Mouse (Mus musculus) spleen, embryonic (tissue): ENCODE results near the gene Rps11.
"Not testable (repeated sequence)": the region's sequence is repeated elsewhere in the genome, so short reads cannot be mapped to it uniquely, and the experiment has no call there.

Source experiments
- CTCF ChIA-PET: fragments of 350-600 bp; sonication (Branson Sonifier 250); formaldehyde crosslinking; loops from one replicate; lab custom pipeline; 2022; lab: Charles Lee

Rps11 gene

GRCm38 (mm10) chr7:45154993-45155514, 30.8 kb upstream of the Rps11 start:
- CTCF ChIA-PET: no interaction called here

DNA sequence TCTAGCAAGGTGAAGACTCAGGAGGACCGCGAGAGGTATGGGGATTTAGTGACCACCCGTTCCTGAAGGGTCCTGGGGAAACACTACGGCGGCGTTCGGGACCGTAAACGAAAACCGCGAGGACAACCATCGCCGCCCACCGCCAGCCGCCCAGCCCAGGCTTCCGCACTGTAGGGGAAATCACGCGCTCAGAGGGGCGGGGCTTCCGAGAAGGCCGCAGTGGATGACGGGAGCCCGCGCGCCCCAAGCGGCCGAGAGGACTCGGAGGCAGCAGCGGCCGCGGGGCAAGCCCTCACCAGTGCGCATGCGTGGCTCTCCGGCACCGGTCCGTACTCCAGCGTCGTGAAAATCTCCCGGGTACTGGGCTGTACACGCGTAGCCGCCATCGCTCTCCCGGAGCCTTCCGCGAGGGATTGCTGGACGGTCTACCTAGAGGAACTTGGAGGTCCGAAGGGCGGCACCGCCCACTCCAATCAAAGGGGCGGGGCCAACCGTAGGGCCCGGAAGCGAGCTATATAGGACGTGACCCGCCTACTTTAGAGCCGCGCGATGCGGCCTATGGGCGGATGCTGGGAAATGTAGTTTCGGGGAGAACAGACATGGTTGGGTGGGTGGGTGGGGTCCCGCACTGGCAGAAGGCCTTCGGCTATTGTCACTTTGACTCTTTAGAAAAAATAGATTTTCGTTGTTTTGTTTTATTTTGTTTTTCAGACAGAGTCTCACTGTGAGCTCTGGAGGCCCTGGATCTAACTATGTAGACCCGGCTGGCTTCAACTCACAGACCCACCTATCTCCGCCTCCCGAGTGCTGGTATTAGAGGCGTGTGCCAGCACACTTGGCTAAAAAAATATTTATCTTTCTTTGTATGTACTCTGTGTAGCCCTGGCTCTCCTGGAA, 30.1 kb upstream of the Rps11 start, which contains the start of the genes Pih1d1 and Aldh16a1:
TSS of gene Pih1d1 (plus strand) at position 208 of the 897 bp plus-strand sequence.
TSS of gene Aldh16a1 (minus strand) at position 489 of the 897 bp plus-strand sequence.
- CTCF ChIA-PET: interaction anchor here (0.5 kb wide), 1 partner anchor 14 kb away, joined by 4 read pairs; no protein-coding TSS in a partner anchor

- CTCF ChIA-PET: interaction anchor here (0.5 kb wide), 1 partner anchor 13 kb away, joined by 4 read pairs; no protein-coding TSS in a partner anchor
These were observed 29.3 kb upstream of the Rps11 start for GRCm38 (mm10) chr7:45153586-45153985.

DNA sequence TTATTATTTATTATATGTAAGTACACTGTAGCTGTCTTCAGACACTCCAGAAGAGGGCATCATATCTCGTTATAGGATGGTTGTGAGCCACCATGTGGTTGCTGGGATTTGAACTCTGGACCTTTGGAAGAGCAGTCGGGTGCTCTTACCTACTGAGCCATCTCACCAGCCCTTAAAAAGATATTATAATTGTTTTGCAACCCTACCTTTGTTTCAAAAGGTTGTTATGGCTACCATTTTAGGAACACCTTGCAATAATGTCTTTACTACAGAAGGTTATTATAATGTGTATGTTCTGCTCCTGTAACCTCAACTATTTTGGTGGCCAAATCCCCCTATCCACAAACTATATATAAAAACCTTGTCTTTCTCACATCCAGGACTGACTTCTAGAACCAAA, 28.8 kb upstream of the Rps11 start:
- CTCF ChIA-PET: not testable (repeated sequence)

DNA sequence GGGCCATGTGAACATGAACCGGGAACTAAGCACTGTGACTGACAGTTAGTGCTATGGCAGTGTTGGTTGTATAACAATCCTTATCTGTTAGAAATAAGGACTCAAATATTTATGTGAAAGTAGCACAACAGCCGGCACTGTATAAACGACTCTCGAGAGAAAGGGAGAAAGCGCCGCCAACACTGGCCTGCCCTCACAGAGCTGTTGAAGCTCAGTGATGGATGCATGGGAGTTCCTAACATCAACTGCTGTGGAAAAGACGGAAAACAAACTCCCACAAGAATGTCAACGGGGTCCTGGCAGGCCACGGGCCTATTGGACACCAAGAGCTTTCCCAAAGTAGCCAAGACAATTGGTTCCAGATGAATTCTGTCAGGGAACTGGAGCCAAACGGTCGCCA, 27.1 kb upstream of the Rps11 start:
- CTCF ChIA-PET: no interaction called here

GRCm38 (mm10) chr7:45150321-45150720, 26.1 kb upstream of the Rps11 start:
- CTCF ChIA-PET: interaction anchor here (0.6 kb wide), 2 partner anchors 12 to 21 kb away, joined by 4 read pairs; no protein-coding TSS in a partner anchor

- CTCF ChIA-PET: no interaction called here
These were observed 25.3 kb upstream of the Rps11 start for GRCm38 (mm10) chr7:45149545-45149944.

DNA sequence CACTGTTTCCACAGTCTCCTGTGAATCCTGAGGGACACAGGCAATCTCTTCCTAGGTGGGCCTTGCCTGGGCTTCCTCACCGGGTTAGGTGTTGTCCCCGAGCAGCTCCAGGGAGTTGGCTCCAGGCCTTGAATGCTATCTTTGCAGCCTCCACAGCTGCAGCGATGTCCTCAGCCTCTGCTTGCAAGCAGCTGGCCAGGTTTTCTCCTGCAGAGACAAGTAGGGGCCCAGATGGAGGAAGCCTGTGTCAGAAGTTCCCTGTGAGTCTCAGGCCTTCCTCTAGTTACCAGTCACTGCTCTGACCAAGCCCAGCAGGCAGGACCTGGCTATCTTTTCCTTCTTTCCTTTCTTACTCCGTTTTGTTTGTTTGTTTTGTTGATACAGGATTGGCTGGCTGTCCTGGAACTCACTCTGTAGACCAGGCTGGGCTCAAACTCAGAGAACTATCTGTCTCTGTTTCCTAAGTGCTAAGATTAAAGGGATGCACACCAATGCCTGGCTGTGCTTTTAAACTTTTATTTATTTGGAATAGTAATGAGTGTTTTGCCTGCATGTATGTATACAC, 24.4 kb upstream of the Rps11 start:
- CTCF ChIA-PET: no interaction called here

GRCm38 (mm10) chr7:45147899-45148298, 23.7 kb upstream of the Rps11 start:
- CTCF ChIA-PET: no interaction called here

- CTCF ChIA-PET: no interaction called here
These were observed 23.0 kb upstream of the Rps11 start for GRCm38 (mm10) chr7:45147267-45147666.

DNA sequence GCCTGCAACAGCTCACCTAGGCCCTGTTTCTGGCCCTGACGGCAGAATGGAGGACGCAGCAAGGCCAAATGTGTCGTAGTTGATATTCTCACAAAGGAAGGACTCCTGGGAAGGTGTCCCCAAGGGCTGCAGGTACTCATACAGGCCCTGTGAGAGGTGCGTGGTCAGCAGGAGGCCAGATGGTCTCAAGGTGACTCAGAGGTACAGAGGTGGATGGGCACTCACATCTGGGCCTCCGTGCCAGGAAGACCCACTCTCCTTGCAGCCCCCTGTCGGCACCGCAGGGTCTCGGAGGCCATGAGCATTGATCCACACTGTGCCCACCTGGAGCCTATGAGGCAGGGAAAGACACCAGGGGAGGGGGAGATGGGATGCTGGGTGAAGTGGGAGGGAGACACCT, 21.2 kb upstream of the Rps11 start:
- CTCF ChIA-PET: no interaction called here

DNA sequence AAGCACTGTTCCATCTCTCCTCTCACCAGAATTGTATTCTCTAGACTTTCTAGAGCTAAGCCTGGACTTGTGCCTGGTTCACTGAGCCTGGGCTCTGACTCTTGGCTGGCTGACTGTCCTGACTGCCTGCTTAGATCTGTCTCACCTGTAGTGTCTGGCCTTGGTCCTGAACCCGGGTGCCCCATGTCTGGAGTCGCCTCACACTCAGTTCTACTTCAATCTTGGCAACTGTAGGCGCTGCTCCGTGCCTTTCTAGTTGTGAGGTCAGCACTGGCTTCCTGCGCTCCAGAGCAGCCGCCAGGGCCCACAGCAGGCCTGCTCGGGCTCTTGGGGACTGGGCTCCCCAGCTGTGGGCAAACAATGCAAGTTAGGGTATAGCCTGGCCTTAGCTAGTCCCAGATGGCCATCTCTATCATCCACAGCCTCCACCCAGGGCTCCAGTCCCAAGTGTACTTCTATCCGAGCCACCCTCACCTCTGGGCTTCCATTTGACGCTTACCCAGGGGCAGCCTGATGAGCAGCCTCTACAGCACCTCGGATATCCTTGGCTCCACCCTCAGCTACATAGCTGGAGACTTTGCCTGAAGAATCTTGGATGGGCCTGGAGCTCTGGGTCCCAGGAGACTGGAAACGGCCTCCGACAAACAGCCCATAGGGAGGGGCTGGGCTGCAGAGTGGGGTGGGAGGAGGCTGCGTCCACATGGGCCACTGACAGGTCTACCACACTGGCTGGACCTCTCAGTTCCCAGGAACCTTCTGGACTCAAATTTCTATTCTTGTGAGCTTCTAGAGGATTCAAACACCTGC, 20.3 kb upstream of the Rps11 start:
- CTCF ChIA-PET: no interaction called here

DNA sequence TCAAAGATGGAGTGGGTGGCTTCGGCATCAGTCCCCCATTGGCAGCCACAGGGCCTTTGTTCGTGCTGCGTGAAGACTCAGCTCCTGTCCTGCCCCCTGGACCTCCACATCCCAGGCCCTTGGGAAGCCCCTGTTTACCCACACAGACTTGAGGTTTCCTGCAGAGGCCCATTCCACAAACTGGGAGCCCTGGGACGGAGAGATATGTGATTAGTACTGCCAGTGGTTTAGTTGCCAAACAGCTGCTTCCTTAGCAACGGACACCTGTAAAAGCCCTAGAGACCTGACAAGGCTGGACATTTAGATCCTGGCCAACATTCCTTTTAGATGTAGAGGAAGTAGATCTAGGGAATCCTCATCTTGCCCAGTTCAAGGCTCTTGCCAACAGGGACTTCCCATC, 17.7 kb upstream of the Rps11 start:
- CTCF ChIA-PET: no interaction called here

DNA sequence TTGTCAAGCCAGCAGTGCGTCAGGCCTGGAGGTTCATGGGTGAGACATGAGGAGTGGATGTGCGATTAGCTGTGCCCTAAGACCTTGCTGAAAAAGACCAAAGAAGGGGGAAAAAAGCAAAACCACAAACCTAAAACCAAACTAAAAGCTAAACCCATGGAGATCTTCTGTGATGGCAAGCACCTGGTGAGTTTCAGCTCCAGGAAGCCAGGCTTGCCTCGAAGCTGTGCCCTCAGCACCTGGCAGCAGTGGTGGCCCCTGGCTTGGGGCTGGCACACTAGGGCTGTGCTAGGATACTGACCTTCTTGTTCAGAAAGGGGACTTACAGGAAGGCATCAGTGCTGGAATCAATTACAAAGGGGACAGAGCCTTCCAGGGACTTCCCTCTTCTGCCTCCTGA, 17.1 kb upstream of the Rps11 start:
- CTCF ChIA-PET: no interaction called here

- CTCF ChIA-PET: interaction anchor here (0.7 kb wide), 2 partner anchors 14 to 112 kb away, joined by 4 read pairs; no protein-coding TSS in a partner anchor
These were observed 15.9 kb upstream of the Rps11 start for GRCm38 (mm10) chr7:45139904-45140723.

DNA sequence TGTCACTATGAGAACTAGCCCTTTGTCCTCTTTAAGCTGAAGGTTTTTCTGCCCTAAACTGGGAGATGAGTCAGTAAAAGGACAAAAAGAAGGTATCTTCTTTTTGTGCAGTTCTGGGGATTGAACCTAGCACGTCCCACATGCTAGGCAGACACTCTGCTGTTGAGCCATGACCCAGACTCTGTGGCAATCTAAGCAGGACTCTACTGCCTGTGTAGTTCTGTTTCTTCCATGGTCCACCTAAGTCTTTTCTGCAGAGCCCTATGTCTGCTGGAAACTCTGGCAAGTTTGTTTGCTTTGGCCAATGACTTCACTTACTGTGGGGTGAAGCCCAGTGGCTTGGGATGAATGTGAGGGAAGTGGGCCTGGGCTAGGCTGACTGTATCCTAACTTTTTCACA, 14.2 kb upstream of the Rps11 start:
- CTCF ChIA-PET: interaction anchor here (0.5 to 0.7 kb wide), 2 partner anchors 46 to 278 kb away, joined by 3 read pairs; partner anchors contain the start of gene Rcn3

DNA sequence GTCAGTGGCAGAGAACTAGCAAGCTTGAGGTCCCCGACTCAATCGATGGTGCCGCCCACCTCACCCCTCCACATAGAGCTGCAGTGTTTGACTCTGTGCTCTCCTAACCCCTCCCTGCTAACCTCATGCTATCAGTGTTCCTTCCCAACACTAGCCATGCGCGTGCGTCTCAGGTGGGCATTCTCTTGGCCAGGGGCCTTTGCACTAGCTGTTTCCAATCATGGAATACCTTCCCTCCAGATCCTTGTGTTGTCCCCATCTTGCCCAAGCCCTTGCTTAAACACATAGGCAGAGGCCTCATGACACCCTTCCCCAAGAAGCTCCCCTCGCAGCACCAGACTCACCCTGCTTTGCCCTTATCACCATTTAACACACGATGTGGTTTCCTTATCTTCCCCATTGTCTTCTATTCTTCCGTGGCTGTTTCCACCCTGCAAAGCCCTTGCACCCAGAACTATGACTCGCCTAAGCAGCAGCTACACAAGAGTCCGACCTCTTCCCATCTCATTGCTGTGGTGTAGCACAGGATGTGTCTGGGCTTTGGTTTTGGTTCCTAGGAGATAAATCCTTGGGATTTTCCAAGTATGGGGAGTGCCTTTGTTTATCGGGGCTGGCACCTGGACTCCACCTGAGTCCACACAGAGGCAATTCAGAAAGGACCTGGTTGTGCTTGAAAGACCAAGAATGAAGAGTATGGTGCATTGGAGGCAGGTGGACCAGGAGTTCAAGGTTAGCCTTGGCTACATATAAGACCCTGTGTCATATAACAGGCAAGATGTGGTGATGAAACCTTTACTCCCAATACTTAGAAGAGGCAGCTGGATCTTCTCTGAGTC, 13.2 kb upstream of the Rps11 start:
- CTCF ChIA-PET: interaction anchor here (0.5 to 1.5 kb wide), 5 partner anchors 30 to 1253 kb away, joined by 3 to 19 read pairs (median 3); no protein-coding TSS in a partner anchor

GRCm38 (mm10) chr7:45135993-45136567, 11.8 kb upstream of the Rps11 start, which contains the start of the genes Gm45713 and Flt3l:
TSS of gene Gm45713 (minus strand) at chr7:45136231.
TSS of gene Flt3l (minus strand) at chr7:45136432.
- CTCF ChIA-PET: interaction anchor here (0.7 to 1.5 kb wide), 3 partner anchors 14 to 59 kb away, joined by 3 to 19 read pairs (median 4); no protein-coding TSS in a partner anchor

DNA sequence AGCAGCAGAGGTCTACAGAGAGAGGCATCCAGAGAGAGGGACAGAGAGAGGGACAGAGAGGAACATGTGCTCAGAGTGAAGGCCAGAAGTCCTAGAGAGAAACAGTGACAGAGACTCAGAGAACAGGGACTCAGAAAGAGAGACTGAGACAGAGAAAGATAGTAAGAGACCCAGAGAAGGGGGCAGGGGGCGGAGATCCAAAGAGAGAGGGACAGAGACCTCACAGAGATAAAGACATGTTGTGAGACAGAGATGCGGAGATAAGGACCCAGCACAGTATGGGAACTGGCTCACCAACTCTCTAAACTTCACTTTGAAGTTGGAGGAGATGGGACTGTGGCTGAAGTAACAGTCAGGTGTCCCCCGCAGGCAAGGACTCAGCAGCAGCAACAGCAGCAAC, 11.1 kb upstream of the Rps11 start:
- CTCF ChIA-PET: no interaction called here
